Mouse (Mus musculus): Measurements from ENCODE around the gene Rsrc1.

Gene Rsrc1

GRCm38 (mm10) chr3:66981101-66981661 is at the start of gene Rsrc1:
Rsrc1 (plus strand) TSS chr3:66981390.
- no peak for DNase-seq (ENCODE audit: low read depth, low spot score)

DNA sequence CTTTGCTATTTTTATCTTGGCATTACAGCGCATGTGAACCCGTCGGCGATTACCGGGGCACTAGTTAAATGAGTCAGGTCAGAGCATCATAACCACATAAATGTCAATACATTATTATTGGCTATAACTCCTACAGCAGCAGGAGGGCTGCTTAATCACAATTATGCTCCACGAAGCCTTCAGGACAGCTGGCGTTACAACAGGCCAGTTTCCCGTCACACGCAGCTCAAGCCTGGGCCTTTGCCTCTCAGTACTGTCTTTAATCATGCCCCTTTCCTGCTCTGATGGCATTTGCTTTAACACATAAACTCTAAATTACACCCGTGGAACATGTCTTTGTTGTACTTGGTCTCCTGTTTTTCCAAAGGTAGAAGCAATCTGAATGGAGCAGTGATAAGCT is 41.5 kb upstream of the Rsrc1 start:
- no peak for DNase-seq (ENCODE audit: low read depth, low spot score)

- no peak for DNase-seq (ENCODE audit: low read depth, low spot score)
Observed at GRCm38 (mm10) chr3:66955126-66955525, 26.1 kb upstream of the Rsrc1 start.

GRCm38 (mm10) chr3:66959972-66960371 is 21.2 kb upstream of the Rsrc1 start:
- no peak for DNase-seq (ENCODE audit: low read depth, low spot score)

GRCm38 (mm10) chr3:66964884-66965283 is 16.3 kb upstream of the Rsrc1 start:
- no peak for DNase-seq (ENCODE audit: low read depth, low spot score)

DNA sequence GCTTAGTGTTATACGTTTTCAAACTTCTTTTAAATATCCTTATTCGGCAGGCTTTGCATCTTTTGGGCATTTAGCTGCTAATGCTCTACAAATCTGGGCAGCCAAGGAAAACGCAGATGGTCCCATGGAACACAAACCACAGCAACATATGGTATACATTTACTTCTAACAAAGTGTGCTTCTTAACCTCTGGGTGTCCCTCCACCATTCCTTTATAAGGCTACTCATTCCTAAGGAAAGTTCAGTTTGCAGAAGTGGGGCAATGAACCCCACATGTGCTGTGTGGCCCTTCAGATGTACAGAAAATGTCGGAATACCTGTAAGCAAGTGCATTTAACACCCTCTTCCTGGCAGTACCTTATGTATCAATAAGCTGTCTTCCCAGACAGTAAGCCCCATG is 13.7 kb upstream of the Rsrc1 start:
- no peak for DNase-seq (ENCODE audit: low read depth, low spot score)

GRCm38 (mm10) chr3:66970261-66970660 is 10.9 kb upstream of the Rsrc1 start:
- DNase-seq (ENCODE audit: low read depth, low spot score) = no peak

GRCm38 (mm10) chr3:66970661-66971331 is 10.4 kb upstream of the Rsrc1 start:
- DNase-seq (ENCODE audit: low read depth, low spot score) = no peak

GRCm38 (mm10) chr3:66972191-66972950 is 8.8 kb upstream of the Rsrc1 start:
- no peak for DNase-seq (ENCODE audit: low read depth, low spot score)

DNA sequence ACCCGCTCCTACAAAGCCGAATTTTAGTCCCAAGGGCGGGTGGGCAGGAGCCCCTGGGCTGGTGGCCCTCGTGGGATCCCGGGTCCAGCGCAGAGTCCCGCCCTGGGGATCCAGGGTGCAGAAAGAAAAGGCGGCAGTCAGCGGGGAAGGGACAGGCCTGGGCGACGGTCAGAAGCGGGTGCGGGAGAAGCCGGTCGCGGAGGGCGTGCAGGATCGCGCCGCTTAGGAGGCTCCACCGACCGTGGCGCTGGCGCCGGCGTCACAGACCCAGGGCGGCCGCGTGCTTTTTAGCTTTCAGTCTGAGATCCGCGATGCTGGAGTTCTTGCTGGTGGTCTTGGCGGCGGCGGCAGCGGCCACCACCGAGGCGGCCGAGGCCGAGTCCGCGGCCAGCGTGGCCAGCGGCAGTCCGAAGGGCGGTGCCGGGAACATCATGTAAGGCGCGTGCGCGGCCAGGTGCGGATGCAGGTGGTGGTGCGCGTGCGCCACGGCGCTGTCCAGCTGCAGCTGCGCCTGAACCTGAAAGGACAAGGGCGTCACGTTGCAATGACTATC is 7.7 kb upstream of the Rsrc1 start:
- no peak for DNase-seq (ENCODE audit: low read depth, low spot score)

DNA sequence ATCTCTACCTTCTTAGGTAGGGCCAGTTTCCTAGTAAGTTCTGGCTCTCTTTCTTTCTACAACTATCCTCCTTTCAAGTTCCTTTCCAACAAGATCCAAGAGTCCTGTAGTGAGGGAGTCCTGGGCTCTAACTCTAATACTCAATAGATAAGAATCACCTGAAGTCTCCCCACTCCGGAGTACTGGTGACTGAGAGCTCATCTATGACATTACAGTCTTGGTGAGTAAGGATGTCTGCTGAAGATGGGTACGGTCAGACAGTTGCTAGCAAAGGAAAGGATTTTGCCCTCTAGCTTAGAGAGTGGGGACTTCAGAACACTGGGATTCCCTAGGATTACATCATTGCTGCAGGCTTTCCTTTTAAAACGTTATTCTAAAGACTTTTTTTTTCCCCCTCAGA is 6.7 kb upstream of the Rsrc1 start:
- DNase-seq (ENCODE audit: low read depth, low spot score) = no peak

DNA sequence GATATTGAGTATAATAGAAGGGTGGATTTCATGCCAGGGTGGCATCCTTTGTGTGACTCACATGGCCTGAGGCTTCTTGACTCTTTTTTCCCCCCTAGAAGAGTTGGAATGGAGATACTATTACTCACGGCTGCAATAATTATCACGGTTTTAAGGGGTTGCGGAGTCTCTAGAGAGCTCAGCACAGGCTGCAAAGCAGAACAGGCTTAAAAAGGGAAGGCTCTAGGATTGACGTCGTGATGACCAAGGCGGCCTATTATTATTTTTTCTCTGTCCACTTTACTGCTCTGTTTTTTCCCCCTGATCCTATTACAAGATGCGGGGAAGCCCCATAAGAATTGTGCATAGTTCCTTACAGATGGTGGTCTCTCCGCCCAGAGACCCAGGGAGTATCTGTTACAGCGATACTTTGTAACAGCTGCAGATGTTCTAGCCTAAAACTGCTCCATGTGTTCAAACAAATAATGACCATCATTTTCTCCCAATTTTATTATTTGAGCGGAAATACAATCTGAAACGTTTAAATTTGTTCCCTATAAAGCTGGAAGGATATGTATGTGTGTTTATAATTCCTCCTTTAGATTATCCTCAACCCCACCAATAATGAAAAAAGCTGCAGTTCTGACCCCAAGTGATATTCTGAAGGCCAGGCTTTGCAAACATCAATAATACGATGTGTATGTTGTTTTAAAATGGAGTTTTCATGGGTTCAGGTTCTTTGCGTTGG is 4.1 kb upstream of the Rsrc1 start:
- DNase-seq (ENCODE audit: low read depth, low spot score) = no peak

- no peak for DNase-seq (ENCODE audit: low read depth, low spot score)
Observed at GRCm38 (mm10) chr3:66977811-66978456, 3.3 kb upstream of the Rsrc1 start.

- DNase-seq (ENCODE audit: low read depth, low spot score) = no peak
Observed at GRCm38 (mm10) chr3:66978457-66979381, 2.5 kb upstream of the Rsrc1 start.

- DNase-seq (ENCODE audit: low read depth, low spot score) = no peak
Observed at GRCm38 (mm10) chr3:66979491-66979890, 1.7 kb upstream of the Rsrc1 start.

- DNase-seq (ENCODE audit: low read depth, low spot score) = no peak
Observed at GRCm38 (mm10) chr3:66980111-66980975, 847 bp upstream of the Rsrc1 start.

- DNase-seq (ENCODE audit: low read depth, low spot score) = no peak
Observed at GRCm38 (mm10) chr3:66981706-66982105, 516 bp downstream of the Rsrc1 start, which contains the start of gene Shox2. Shox2 (minus strand) TSS chr3:66981771.

- no peak for DNase-seq (ENCODE audit: low read depth, low spot score)
Observed at GRCm38 (mm10) chr3:66982181-66982911, 1.2 kb downstream of the Rsrc1 start.

GRCm38 (mm10) chr3:66983481-66983880 is 2.3 kb downstream of the Rsrc1 start:
- no peak for DNase-seq (ENCODE audit: low read depth, low spot score)
